Mouse (Mus musculus) megakaryocyte, adult 5-6 weeks (primary cell): ENCODE results near the gene Spef1. TPM values are rescaled to one million over a fixed set of nuclear protein-coding genes. Genes with fewer than 3 reads are reported as not detected.

Source experiments
- ATAC-seq: 2 replicates; pipeline ENCODE4 v1.8.0; 2016; ENCODE audit warnings: mild to moderate bottlenecking, inconsistent platforms; ENCODE audit not compliant: poor library complexity, severe bottlenecking
- total RNA-seq, 2 experiments: library from RNA; stranded (forward) in 1 of 2; stranded (reverse) in 1 of 2; fragments of 153-499, 151-499 nt in 1 of 2; fragments of 221-1000, 200-1000 nt in 1 of 2; gene quantifications; 2 replicates each; pipeline versions ENCODE4 v1.2.3 to v1.2.4; 2015 to 2017

Gene Spef1
- total RNA-seq, 2 experiments from 2014 or later = 1.8 to 2.4 TPM

- ATAC-seq = no peak
Measured at GRCm38 (mm10) chr2:131175286-131175944, 11.7 kb downstream of the Spef1 start.

GRCm38 (mm10) chr2:131174700-131175099, 12.4 kb downstream of the Spef1 start:
- ATAC-seq = peak; percentile 74

- ATAC-seq = no peak
Measured at GRCm38 (mm10) chr2:131172322-131172721, 14.8 kb downstream of the Spef1 start.

GRCm38 (mm10) chr2:131171401-131172104, 15.5 kb downstream of the Spef1 start:
- no peak for ATAC-seq

GRCm38 (mm10) chr2:131170936-131171335, 16.1 kb downstream of the Spef1 start:
- ATAC-seq = no peak

- ATAC-seq = no peak
Measured at GRCm38 (mm10) chr2:131168914-131169313, 18.2 kb downstream of the Spef1 start.

- ATAC-seq = no peak
Measured at GRCm38 (mm10) chr2:131167984-131168383, 19.1 kb downstream of the Spef1 start.

GRCm38 (mm10) chr2:131166172-131166571, 20.9 kb downstream of the Spef1 start:
- ATAC-seq = no peak

GRCm38 (mm10) chr2:131163924-131164323, 23.2 kb downstream of the Spef1 start:
- ATAC-seq = no peak

- peak; percentile 2; the same call in 1 of the 2 replicates for ATAC-seq
Measured at GRCm38 (mm10) chr2:131160671-131161111, 26.4 kb downstream of the Spef1 start.

GRCm38 (mm10) chr2:131159938-131160581, 27.0 kb downstream of the Spef1 start, which contains the start of gene 1700037H04Rik:
TSS of gene 1700037H04Rik (minus strand) at chr2:131160081.
- ATAC-seq = peak; percentile 93

- ATAC-seq = peak; percentile 19
Measured at GRCm38 (mm10) chr2:131159491-131159910, 27.6 kb downstream of the Spef1 start.

GRCm38 (mm10) chr2:131156987-131157386, 30.1 kb downstream of the Spef1 start:
- ATAC-seq = no peak

- ATAC-seq = no peak
Measured at GRCm38 (mm10) chr2:131154036-131154435, 33.0 kb downstream of the Spef1 start.

GRCm38 (mm10) chr2:131152166-131152730, 34.8 kb downstream of the Spef1 start:
- no peak for ATAC-seq

GRCm38 (mm10) chr2:131149254-131149578, 37.9 kb downstream of the Spef1 start:
- ATAC-seq = no peak

GRCm38 (mm10) chr2:131148353-131149253, 38.5 kb downstream of the Spef1 start:
- ATAC-seq = no peak

- ATAC-seq = no peak
Measured at GRCm38 (mm10) chr2:131147043-131147365, 40.1 kb downstream of the Spef1 start.

- no peak for ATAC-seq
Measured at GRCm38 (mm10) chr2:131146193-131147042, 40.7 kb downstream of the Spef1 start.

GRCm38 (mm10) chr2:131145536-131145935, 41.5 kb downstream of the Spef1 start:
- no peak for ATAC-seq
